Mouse (Mus musculus) megakaryocyte-erythroid progenitor cell, adult 5 weeks (primary cell): ENCODE results near the gene Ankrd36. TPM values are rescaled to one million over a fixed set of nuclear protein-coding genes. Genes with fewer than 3 reads are reported as not detected.

Experiments used
- polyA plus RNA-seq: library from polyadenylated mRNA; stranded (reverse); fragments of >175 nt; gene quantifications from 2 replicates; pipeline ENCODE4 v1.2.3, GENCODE M21; 2012

Gene Ankrd36
- polyA plus RNA-seq, result 0.04 TPM in 1 of 2 replicates, not detected in the other

DNA sequence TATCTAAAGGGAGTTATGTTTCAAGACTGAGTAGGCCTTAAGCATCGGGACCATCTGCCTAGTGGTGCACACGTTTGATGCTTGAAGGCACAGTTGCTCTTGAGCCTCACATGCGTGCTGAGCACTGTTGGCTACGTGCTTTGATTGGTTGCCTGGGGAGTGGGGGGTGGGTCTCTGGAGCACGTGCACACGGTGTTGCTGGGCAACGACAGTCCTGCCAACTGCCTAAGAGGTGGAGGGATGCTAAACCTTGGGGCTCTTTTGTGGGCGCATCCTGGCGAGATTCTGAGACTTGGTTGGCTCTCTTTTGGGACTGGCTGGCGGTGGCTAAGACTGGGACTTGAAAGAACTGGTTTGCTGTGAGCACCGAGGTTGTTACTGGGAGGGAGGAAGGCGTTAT is at the start of gene Ankrd36:
Gene Ankrd36 (plus strand): TSS at position 211 of the 400 bp plus-strand sequence.

DNA sequence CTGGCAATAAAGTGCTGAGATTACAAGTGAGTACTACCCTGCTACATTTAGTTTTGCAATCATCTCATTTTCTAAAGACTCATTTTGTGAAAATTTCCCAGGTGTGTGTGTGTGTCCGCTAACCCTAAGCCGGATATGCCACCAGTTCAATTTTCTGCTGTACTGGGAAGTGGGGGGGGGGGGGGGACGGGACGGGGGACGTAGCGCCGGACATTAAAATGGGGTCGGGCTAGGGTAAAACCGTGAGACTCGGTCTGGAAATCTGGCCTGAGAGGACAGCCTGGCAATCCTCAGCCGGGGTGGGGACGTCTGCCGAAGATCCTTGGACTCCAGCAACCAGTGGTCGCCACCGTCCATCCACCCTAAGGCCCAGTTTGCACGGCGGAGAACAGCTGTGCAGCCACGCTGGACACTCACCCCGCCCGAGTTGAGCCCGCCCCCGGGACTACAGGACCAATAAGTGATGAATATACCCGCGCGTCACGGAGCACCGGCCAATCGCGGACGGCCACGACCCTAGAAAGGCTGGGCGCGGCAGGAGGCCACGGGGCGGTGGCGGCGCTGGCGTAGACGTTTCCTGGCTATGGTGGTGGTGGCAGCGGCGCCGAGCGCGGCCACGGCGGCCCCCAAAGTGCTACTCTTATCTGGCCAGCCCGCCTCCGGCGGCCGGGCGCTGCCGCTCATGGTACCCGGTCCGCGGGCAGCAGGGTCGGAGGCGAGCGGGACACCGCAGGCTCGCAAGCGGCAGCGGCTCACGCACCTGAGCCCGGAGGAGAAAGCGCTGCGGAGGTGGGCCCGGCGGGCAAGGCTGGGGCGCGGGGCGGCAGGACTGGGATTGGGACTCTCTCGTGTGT is 48.8 kb upstream of the Ankrd36 start, which contains the start of gene Xbp1:
Gene Xbp1 (plus strand): TSS at position 248 of the 854 bp plus-strand sequence.

DNA sequence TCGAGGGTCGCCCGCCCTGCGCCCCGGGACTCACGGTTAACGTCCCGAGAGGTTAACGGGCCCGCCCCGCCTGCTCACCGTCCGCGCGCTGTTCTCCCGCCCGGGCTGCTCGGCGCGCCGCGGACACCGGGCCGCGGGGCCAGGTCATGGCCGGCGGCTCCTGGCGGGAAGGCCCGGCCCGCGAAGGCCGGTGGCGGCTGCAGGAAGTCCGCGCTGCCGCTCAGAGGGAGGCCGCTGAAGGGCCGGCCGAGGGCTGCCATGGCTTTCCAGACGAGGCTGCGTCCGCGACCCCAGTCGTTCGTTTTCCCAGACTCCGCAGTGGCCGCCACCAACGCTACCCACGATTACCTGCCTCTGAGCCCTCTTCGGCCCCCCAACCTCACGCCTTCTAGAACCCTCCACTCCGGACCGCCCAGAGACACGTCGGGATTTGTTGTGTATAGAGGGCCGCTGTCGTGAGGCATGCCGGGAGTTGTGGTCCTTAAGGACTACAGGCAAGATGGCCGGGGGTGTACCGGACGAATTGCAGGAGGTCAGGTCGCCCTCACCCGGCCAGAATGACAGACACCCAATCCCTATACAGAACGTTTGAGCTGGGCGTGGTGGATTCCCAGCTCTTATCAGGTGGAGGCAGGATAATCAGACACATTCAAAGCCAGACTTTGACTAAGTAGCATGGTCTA is 27.5 kb upstream of the Ankrd36 start, which contains the start of gene Ccdc117:
Gene Ccdc117 (minus strand): TSS at position 389 of the 683 bp plus-strand sequence.

DNA sequence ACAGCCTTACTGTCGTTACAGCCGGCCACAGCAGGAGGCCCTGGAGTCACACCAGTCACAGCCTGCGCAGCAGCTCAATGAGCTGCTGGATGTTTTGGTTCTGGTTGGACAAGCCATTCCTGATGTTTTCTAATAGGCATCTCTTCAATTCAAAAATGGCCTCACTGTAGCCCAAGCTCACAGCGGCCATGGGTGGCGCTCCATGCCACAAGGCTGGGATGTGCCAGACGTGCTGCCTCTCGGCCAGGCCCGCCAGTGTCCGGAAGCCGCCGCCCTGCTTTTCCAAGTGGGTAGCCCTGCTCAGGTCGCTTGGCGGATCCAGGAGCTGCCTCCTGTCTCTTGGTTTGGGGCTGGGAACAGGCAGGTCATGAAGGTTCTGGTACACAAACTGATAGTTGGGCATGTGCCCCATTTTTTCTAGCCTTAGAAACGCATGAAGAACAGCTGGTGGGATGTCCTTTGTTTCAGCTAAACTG is 146.2 kb downstream of the Ankrd36 start, which contains the start of gene Mrps24:
Gene Mrps24 (minus strand): TSS at position 51 of the 476 bp plus-strand sequence.

Other genes starting within 250 kb of the Ankrd36 start
- gene Znrf3, start 124.8 kb upstream of the Ankrd36 start, polyA plus RNA-seq, result 2.3 and 3.7 TPM in 2 replicates
- gene Xbp1, start 49.0 kb upstream of the Ankrd36 start, polyA plus RNA-seq, result 73.2 and 89.8 TPM in 2 replicates
- gene Ccdc117, start 27.5 kb upstream of the Ankrd36 start, polyA plus RNA-seq, result 8.1 and 9.3 TPM in 2 replicates
- gene Mrps24, start 146.0 kb downstream of the Ankrd36 start, polyA plus RNA-seq, result 159 and 167 TPM in 2 replicates
- 9.0 and 10.1 TPM in 2 replicates for gene Urgcp, start 192.7 kb downstream of the Ankrd36 start, polyA plus RNA-seq
- 157 and 172 TPM in 2 replicates for gene Dbnl, start 218.8 kb downstream of the Ankrd36 start, polyA plus RNA-seq
- gene Pgam2, start 234.0 kb downstream of the Ankrd36 start, polyA plus RNA-seq, result 0.30 and 0.47 TPM in 2 replicates